Mouse (Mus musculus) kidney, postnatal 0 days (tissue): ENCODE results near the gene Hvcn1. TPM values are rescaled to one million over a fixed set of nuclear protein-coding genes. Genes with fewer than 3 reads are reported as not detected.

ENCODE experiments used
- ATAC-seq: fragments of 200-750 bp; cut with Nextera tagmentation; replicated peaks from 2 replicates; pipeline ENCODE4 v1.8.0; 2017; ENCODE audit warnings: low read depth, moderate number of reproducible peaks, moderate TSS enrichment, moderate library complexity; ENCODE audit not compliant: low FRiP score
- DNase-seq: peaks from one replicate; pipeline ENCODE4 v3.0.0-alpha.2; 2016; ENCODE audit warnings: low spot score
- H3K27ac ChIP-seq: fragments of 300-500 bp; sonication (generic); 2 replicates; pipeline ENCODE4 v1.5.1; 2014; ENCODE audit warnings: mild to moderate bottlenecking
- H3K27me3 ChIP-seq: fragments of 300-500 bp; sonication (generic); 2 replicates; pipeline ENCODE4 v1.6.1; 2014; ENCODE audit warnings: low read length, mixed read lengths; ENCODE audit not compliant: insufficient read depth
- H3K36me3 ChIP-seq: fragments of 300-500 bp; sonication (generic); 2 replicates; pipeline ENCODE4 v1.6.1; 2014; ENCODE audit warnings: low read length, mixed read lengths; ENCODE audit not compliant: insufficient read depth
- H3K4me1 ChIP-seq: fragments of 300-500 bp; sonication (generic); replicated peaks from 2 replicates; pipeline ENCODE4 v1.6.1; 2014; ENCODE audit warnings: antibody characterized with exemption, low read length, mixed read lengths; ENCODE audit not compliant: insufficient read depth
- H3K4me2 ChIP-seq: fragments of 300-500 bp; sonication (generic); 2 replicates; pipeline ENCODE4 v1.6.1; 2014; ENCODE audit warnings: mild to moderate bottlenecking, low read length, moderate library complexity, mixed read lengths
- H3K4me3 ChIP-seq: fragments of 300-500 bp; sonication (generic); replicated peaks from 2 replicates; pipeline ENCODE4 v1.5.1; 2014; ENCODE audit warnings: low read depth, low read length
- H3K9ac ChIP-seq: fragments of 300-500 bp; sonication (generic); 2 replicates; pipeline ENCODE4 v1.6.1; 2014; ENCODE audit warnings: low read depth, low read length
- H3K9me3 ChIP-seq: fragments of 300-500 bp; sonication (generic); replicated peaks from 2 replicates; pipeline ENCODE4 v1.6.1; 2016; ENCODE audit warnings: low read length, inconsistent platforms, mixed read lengths
- CTCF ChIP-seq: IDR thresholded peaks from 2 replicates; pipeline ENCODE4 v1.5.1; 2016; ENCODE audit warnings: antibody characterized with exemption, low read depth, mild to moderate bottlenecking, moderate library complexity
- WGBS: fragments of 180-500 bp; shearing (Covaris S2); extraction: QIAGEN DNeasy Blood & Tissue Kit; methylation state at CpG from one replicate; pipeline ENCODE4 v1.1.7; 2014; 5-methylcytosine and 5-hydroxymethylcytosine counted together
- polyA plus RNA-seq: library from polyadenylated mRNA; unstranded; fragments of >200 nt; fragmentation: Nextera tagmentation; extraction: Ambion mirVana; gene quantifications from 2 replicates; pipeline ENCODE4 v1.2.1, GENCODE M21; 2015

Hvcn1 gene
- polyA plus RNA-seq, 1 experiment from 2014 or later = 12.2 TPM

- H3K36me3 ChIP-seq = no peaks in the 10 kb centered on the region
- no peaks in the 10 kb centered on the region for H3K27me3 ChIP-seq
Observed at GRCm38 (mm10) chr5:122284183-122285028, 77.8 kb downstream of the Hvcn1 start, which contains the start of gene Pptc7. Gene Pptc7 (plus strand): TSS chr5:122284365.

GRCm38 (mm10) chr5:122285029-122285766 is 78.6 kb downstream of the Hvcn1 start:
- H3K4me1 ChIP-seq = peaks cover 12% of the 10 kb centered on the region; the same call in 1 of the 2 replicates
- no peaks in the 10 kb centered on the region for H3K9me3 ChIP-seq
- peak; percentile 64 for DNase-seq
- peak; percentile 25; the same call in 1 of the 2 replicates for ATAC-seq
- no peaks in the 10 kb centered on the region for H3K27me3 ChIP-seq
- H3K4me3 ChIP-seq = peak overlapping the region; percentile 98
- peak overlapping the region; percentile 92; the same call in 1 of the 2 replicates for H3K27ac ChIP-seq
- H3K9ac ChIP-seq = peak overlapping the region; percentile 94
- H3K36me3 ChIP-seq = no peaks in the 10 kb centered on the region
- 2% methylated on average over 33 of the region's 34 CpGs for WGBS
- TF ChIP-seq CTCF = peak; percentile 19; the same call in 1 of the 2 replicates
- peak overlapping the region; percentile 87 for H3K4me2 ChIP-seq

More at GRCm38 (mm10) chr5:122284183-122285028, 77.8 kb downstream of the Hvcn1 start, which contains the start of gene Pptc7:
- WGBS = under 1% methylated on average over 98 of the region's 114 CpGs
- Histone ChIP-seq H3K9ac (peak within 1 kb of the TSS; percentile 94), H3K4me1 (peaks cover 12% of the 10 kb centered on the region; the same call in 1 of the 2 replicates), H3K4me2 (peak within 1 kb of the TSS; percentile 87), H3K4me3 (peak within 1 kb of the TSS; percentile 98), H3K9me3 (no peaks in the 10 kb centered on the region), H3K27ac (peak within 1 kb of the TSS; percentile 92)
- DNase-seq (peak; percentile 96), ATAC-seq (peak; percentile 91)
- TF ChIP-seq CTCF = no peak

DNA sequence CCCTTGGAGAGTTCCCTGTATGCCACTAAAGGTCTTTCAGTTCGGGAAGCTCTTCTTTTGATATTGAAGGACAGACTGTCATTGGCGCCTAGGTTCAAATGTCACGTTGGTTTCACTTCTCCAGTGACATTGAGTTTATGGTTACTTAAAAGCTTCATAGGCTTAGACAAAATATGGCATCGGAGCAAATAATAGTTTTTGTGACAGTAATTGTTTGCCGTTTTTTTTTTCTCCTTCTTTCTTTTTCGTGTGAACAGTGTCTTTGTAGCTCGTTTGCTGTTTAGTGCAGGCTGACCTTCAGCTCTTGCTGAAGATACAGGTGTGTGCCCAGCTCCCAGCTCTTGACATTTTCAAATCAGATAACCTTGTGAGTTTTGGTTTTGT is 79.2 kb downstream of the Hvcn1 start:
- Histone ChIP-seq H3K27ac (no peak overlapping the region), H3K9me3 (no peaks in the 10 kb centered on the region), H3K4me2 (peak overlapping the region; percentile 87), H3K4me1 (peaks cover 6% of the 10 kb centered on the region; the same call in 1 of the 2 replicates), H3K27me3 (no peaks in the 10 kb centered on the region), H3K36me3 (no peaks in the 10 kb centered on the region), H3K4me3 (peak overlapping the region; percentile 98), H3K9ac (peak overlapping the region; percentile 94)
- DNase-seq (no peak), ATAC-seq (no peak)
- TF ChIP-seq CTCF = no peak
- WGBS = 50% methylated on average over 7 of the region's 7 CpGs

GRCm38 (mm10) chr5:122286191-122286590 is 79.6 kb downstream of the Hvcn1 start:
- Histone ChIP-seq H3K9me3 (no peaks in the 10 kb centered on the region), H3K9ac (no peak overlapping the region; the same call in 1 of the 2 replicates), H3K27me3 (no peaks in the 10 kb centered on the region), H3K4me2 (peak overlapping the region; percentile 87; the same call in 1 of the 2 replicates), H3K36me3 (no peaks in the 10 kb centered on the region), H3K27ac (no peak overlapping the region), H3K4me1 (peaks cover 6% of the 10 kb centered on the region; the same call in 1 of the 2 replicates), H3K4me3 (no peak overlapping the region)
- TF ChIP-seq CTCF = no peak
- WGBS = 90% methylated on average over 10 of the region's 10 CpGs
- no peak for ATAC-seq
- no peak for DNase-seq

DNA sequence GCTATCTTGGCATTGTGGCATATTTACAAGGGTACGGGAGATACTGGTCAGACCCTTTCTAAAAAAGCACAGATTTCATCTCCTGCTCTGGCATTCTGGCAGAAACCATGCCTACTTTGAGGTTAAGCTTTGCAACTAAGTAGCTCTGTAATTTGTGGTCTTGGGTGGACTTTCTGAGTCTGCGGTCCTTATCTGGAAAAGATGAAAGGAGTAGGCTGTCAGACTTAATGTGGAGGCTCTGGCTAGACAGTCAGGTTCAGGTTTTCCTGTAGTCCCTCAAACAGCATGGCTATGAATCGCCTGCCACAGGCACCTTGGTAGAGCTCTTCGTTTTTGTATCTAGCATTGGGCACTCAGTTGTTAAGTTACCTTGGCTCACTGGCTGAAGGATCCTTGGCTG is 80.4 kb downstream of the Hvcn1 start:
- no peak overlapping the region for H3K4me3 ChIP-seq
- no peaks in the 10 kb centered on the region for H3K9me3 ChIP-seq
- no peak overlapping the region for H3K27ac ChIP-seq
- H3K4me2 ChIP-seq = no peak overlapping the region
- H3K27me3 ChIP-seq = no peaks in the 10 kb centered on the region
- ATAC-seq (no peak), DNase-seq (no peak)
- peaks cover 6% of the 10 kb centered on the region; the same call in 1 of the 2 replicates for H3K4me1 ChIP-seq
- no peak overlapping the region for H3K9ac ChIP-seq
- H3K36me3 ChIP-seq = no peaks in the 10 kb centered on the region
- TF ChIP-seq CTCF = no peak
- 87% methylated on average over 4 of the region's 4 CpGs for WGBS
